Mouse (Mus musculus) cerebellum, adult 2 months (tissue): ENCODE results near the gene Cacng2. TPM values are rescaled to one million over a fixed set of nuclear protein-coding genes. Genes with fewer than 3 reads are reported as not detected.
"Not testable (repeated sequence)": the region's sequence is repeated elsewhere in the genome, so short reads cannot be mapped to it uniquely, and the experiment has no call there.

Experiments
- DNase-seq, 2 experiments: peaks; one replicate each; pipeline ENCODE4 v3.0.0; 2021
- H3K27ac ChIP-seq: fragments of 200-500 bp; 2 replicates; pipeline ENCODE4 v1.5.1; 2012; ENCODE audit warnings: low read length, control low read depth, inconsistent platforms; ENCODE audit not compliant: insufficient read depth
- H3K27me3 ChIP-seq: fragments of 200-500 bp; 2 replicates; pipeline ENCODE4 v1.6.1; 2012; ENCODE audit warnings: inconsistent platforms, mild to moderate bottlenecking, low read length, moderate library complexity; ENCODE audit not compliant: control insufficient read depth, insufficient read depth
- H3K4me1 ChIP-seq: fragments of 200-500 bp; 2 replicates; pipeline ENCODE4 v1.6.1; 2011; ENCODE audit warnings: low read length; ENCODE audit not compliant: control insufficient read depth, insufficient read depth
- H3K4me3 ChIP-seq: fragments of 200-500 bp; replicated peaks from 2 replicates; pipeline ENCODE3; 2011; ENCODE audit warnings: mild to moderate bottlenecking, low read depth, low read length, control low read depth; ENCODE audit not compliant: insufficient read depth
- CTCF ChIP-seq: fragments of 200-500 bp; IDR thresholded peaks from 2 replicates; pipeline ENCODE4 v1.5.1; 2011; ENCODE audit warnings: low read depth, mild to moderate bottlenecking, control low read depth, low read length, moderate library complexity, borderline replicate concordance; ENCODE audit not compliant: insufficient read depth
- POLR2A ChIP-seq: fragments of 200-500 bp; IDR thresholded peaks from 2 replicates; pipeline ENCODE4 v1.6.1; 2011; ENCODE audit warnings: low read length, control low read depth, borderline replicate concordance; ENCODE audit not compliant: insufficient read depth
- WGBS: fragments of 180-500 bp; shearing (Covaris S2); methylation state at CpG from one replicate; pipeline ENCODE4 v1.1.7; 2018; 5-methylcytosine and 5-hydroxymethylcytosine counted together
- polyA plus RNA-seq: library from polyadenylated mRNA; depleted of rRNA; stranded (reverse); fragments of >200 nt; gene quantifications from 2 replicates; pipeline ENCODE4 v1.2.3, GENCODE M21; 2012

Cacng2 gene
- polyA plus RNA-seq, 1 experiment: 45.8 TPM

DNA sequence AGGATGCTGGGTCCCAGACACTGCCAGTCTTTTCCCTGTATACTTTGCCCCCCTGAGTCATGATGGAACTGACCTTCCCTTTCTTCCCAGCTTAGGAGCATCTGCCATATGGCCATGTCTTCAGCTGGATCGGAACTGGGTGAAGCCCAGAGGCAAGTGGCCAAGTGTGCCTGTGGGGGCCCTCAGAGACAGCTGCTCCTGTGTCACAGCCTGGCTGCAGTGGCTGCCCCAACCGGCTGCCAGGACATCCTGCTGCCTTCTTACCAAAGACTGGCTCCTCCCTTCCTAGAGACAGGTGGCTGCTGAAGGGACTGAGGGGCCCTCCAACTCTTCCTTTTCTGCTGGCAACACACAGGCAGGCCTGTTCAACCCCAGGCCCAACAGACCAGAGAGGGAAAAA, 83.2 kb downstream of the Cacng2 start:
- peak overlapping the region; percentile 70 for H3K27ac ChIP-seq
- peak; percentile 92 to 95 for DNase-seq
- H3K27me3 ChIP-seq: no peaks in the 10 kb centered on the region
- WGBS: 5% methylated on average over 2 of the region's 2 CpGs
- TF ChIP-seq POLR2A (no peak), CTCF (no peak)
- H3K4me1 ChIP-seq: peaks cover 37% of the 10 kb centered on the region
- no peak overlapping the region for H3K4me3 ChIP-seq

DNA sequence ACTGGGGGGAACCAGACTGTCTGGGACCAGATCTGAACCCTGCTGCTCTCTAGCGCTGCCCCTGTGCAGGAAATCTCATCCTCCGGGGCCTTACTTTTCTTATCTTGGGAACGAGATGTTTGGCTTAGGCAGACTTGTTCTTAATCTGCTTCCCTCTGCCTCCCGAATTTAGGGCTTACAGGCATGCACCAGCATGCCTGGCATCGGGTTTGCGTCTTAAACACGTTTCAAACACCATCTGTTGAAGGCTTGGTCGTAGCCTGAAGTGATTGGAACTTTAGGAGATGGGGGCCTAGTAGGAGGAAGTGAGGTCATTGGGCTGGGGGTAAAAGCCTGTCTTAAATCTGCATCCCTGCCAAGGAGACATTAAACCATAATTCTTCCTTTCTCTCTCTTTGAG, 89.9 kb downstream of the Cacng2 start:
- Histone ChIP-seq H3K27ac (no peak overlapping the region), H3K27me3 (no peaks in the 10 kb centered on the region), H3K4me3 (no peak overlapping the region), H3K4me1 (peaks cover 21% of the 10 kb centered on the region)
- 29% methylated on average over 8 of the region's 8 CpGs for WGBS
- TF ChIP-seq POLR2A (no peak), CTCF (no peak)
- DNase-seq: no peak

DNA sequence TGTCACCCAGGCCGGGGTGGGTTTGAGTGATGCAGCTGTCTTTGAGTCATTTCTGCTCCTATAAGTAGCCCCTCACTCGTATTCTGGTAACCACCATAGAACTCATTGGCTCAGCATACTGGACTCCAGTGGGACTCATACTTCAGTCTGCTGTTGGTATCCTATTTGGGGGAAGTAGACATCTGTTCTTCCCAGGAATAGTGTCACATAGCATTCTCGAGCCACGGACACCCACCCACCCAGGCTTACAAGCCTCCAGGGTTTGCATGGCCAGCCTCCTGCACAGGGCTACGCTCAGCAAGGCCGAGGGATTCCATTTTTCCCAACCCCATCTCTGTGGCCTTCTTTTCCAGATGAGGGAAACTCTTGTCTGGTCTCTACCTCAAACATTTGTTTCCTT, 93.3 kb downstream of the Cacng2 start:
- Histone ChIP-seq H3K4me3 (no peak overlapping the region), H3K27me3 (no peaks in the 10 kb centered on the region), H3K27ac (no peak overlapping the region), H3K4me1 (peaks cover 18% of the 10 kb centered on the region)
- no peak for DNase-seq
- WGBS: 72% methylated on average over 6 of the region's 6 CpGs
- no peak for TF ChIP-seq CTCF

DNA sequence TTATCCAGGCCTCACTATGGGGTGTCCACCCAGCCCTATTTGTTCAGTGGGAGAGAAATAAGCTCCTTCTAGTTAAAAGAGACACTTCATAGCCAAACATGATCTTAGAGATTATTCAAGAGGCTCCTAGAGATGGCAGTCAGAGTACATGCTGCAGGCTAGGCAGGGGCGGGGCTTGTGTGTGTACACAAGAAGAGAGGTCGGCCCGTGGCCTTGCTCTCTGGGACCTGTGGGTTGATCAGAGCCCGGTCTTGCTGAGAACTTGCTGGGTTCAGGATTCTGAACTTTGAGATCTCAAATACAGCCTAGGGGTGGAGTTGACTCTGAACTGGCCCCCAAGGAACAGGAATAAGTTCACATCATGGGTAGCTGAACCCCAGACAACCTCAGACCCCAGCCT, 95.6 kb downstream of the Cacng2 start:
- no peak for DNase-seq
- H3K4me1 ChIP-seq: peaks cover 23% of the 10 kb centered on the region
- H3K27ac ChIP-seq: no peak overlapping the region
- TF ChIP-seq POLR2A (no peak), CTCF (no peak)
- no peak overlapping the region for H3K4me3 ChIP-seq
- H3K27me3 ChIP-seq: no peaks in the 10 kb centered on the region
- 79% methylated on average over 4 of the region's 4 CpGs for WGBS

DNA sequence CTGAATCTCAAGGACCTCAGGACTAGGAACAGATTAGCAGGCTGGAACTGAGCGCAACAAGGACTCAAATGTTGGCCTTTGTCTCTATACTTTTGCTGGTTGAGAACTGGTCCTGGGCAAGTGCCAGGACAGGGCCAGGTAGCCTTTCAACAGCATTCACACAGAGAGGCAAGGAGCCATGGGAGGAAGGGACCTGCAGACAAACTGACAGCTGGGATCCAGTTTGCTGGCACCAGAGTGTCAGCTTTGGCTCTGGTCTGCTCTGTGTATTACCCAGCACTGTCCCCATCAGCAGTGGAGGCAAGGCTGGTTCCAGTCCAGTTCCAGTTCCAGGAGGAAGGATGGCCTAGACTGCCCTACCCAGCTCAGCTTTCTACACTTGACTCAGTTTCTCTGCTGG, 105.8 kb downstream of the Cacng2 start:
- WGBS: 38% methylated on average over 1 of the region's 1 CpGs
- Histone ChIP-seq H3K27ac (no peak overlapping the region), H3K4me3 (no peak overlapping the region), H3K4me1 (peaks cover 25% of the 10 kb centered on the region), H3K27me3 (no peaks in the 10 kb centered on the region)
- TF ChIP-seq POLR2A: no peak
- no peak for TF ChIP-seq CTCF
- peak; percentile 54 to 72 for DNase-seq

DNA sequence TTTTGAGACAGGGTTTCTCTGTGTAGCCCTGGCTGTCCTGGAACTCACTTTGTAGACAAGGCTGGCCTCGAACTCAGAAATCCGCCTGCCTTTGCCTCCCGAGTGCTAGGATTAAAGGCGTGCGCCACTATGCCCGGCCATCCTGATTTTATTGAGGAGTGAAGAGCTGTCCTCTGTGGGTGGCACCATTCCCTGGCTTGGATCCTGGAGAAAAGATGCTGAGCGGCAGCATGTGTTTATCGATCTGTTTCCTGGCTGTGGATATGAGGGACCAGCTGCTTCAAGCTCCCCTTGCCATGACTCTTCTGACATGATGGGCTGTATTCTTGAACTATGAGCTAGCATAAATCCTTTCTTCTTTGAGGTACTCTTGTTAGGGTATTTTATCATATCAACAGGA, 111.6 kb downstream of the Cacng2 start:
- H3K4me3 ChIP-seq, H3K27ac ChIP-seq, DNase-seq, H3K27me3 ChIP-seq: not testable (repeated sequence)
- H3K4me1 ChIP-seq: peaks cover 26% of the 10 kb centered on the region
- WGBS: 52% methylated on average over 8 of the region's 8 CpGs

DNA sequence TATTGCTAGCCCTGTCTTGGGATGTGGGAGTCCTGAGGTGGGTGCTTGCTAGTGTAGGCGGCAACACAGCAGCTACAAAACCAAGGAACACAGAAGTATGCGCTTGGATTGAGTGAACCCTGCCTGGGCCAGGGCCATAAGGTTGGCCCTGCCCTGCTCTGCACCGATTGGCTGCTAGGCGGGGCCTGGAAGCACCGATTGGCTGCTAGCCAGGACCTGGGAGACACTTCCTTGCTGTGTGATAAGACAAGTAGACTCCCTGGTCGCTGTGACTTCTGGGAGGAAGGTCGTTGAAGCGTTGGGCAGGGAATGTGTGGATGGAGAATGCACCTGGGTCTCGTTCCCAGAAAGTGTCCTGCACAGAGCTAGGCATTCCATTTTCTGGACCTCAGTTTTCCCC, 115.9 kb downstream of the Cacng2 start:
- Histone ChIP-seq H3K27ac (no peak overlapping the region), H3K27me3 (no peaks in the 10 kb centered on the region), H3K4me1 (peaks cover 23% of the 10 kb centered on the region), H3K4me3 (no peak overlapping the region)
- DNase-seq: peak; percentile 50 to 63
- TF ChIP-seq POLR2A (no peak), CTCF (no peak)
- WGBS: 14% methylated on average over 9 of the region's 9 CpGs

DNA sequence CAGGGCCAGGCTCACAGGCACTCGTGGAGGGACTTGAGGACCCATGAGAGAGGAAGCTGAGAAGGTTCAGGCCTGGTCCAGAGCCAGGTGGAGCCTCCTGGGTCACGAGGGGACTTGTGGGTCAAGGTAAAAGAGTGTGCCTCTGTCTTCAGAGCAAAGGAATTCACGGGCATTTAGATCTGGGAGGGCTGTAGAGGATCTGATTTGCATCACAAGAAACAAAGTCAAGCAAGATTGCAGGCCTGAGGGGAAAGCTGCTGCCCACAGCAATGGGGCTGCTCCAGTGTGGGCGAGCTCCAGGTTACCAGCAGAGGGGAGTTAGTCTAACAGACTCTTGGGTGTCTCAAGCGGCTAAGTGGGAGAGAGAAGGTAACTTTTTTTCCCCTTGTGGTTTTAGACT, 118.4 kb downstream of the Cacng2 start:
- DNase-seq: no peak
- whole genome bisulfite sequencing: 47% methylated on average over 5 of the region's 5 CpGs
- Histone ChIP-seq H3K4me3 (no peak overlapping the region), H3K27me3 (no peaks in the 10 kb centered on the region), H3K4me1 (peaks cover 19% of the 10 kb centered on the region), H3K27ac (no peak overlapping the region)
- TF ChIP-seq POLR2A (no peak), CTCF (no peak)

DNA sequence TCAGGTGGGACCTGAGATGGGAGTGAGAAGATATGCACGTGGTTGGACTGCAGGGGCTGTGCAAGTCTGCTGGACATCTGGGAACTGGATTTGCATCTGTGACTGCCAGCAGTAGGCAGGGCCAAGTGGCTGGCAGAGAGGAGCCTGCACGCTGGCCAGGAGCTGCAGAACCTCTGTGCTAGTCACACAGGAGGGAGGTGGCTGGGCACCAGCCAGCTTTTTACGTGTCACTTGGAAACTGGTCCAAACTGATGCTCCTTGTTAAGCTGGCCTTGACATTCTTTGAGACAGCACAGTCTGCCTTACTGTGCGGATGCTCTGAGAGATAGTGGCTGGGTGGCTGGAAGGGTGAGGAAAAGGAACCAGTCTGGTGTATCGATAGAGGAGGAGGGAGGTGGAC, 131.3 kb downstream of the Cacng2 start:
- H3K4me3 ChIP-seq: no peak overlapping the region
- no peak overlapping the region for H3K27ac ChIP-seq
- WGBS: 21% methylated on average over 5 of the region's 5 CpGs
- DNase-seq: no peak
- H3K4me1 ChIP-seq: no peaks in the 10 kb centered on the region
- no peaks in the 10 kb centered on the region for H3K27me3 ChIP-seq
- no peak for TF ChIP-seq POLR2A
